In genomic region chr10:78456696-78457095, GRCm38 (mm10) we compare ENCODE assay signal across 13 mouse cellular contexts. TPM values are rescaled to one million over a fixed set of nuclear protein-coding genes. Genes with fewer than 3 reads are reported as not detected.
DNase-seq lines count a peak whose midpoint lies in the region; ATAC-seq and TF ChIP-seq lines count a peak whose summit lies in the region.
"Had no signal": no experiment of that assay in that cellular context is flagged by ENCODE, and none has a peak within 500 bp of the region (broad histone marks: within the 10 kb centered on the region; RNA-seq: fewer than 3 reads in every experiment).

No protein-coding gene starts in this region.

- H3K4me3 ChIP-seq in forebrain, postnatal 0 days (ENCODE audit: low read depth, low read length), result no peak overlapping the region
- H3K4me3 ChIP-seq in forebrain, embryonic 13.5 days, result no peak overlapping the region
- H3K4me3 ChIP-seq in midbrain, embryonic 13.5 days (replicated peaks), result no peak overlapping the region
- no peak overlapping the region for H3K4me3 ChIP-seq in midbrain, embryonic 11.5 days (ENCODE audit: low read depth, low read length)

- H3K9me3 ChIP-seq in forebrain, postnatal 0 days (ENCODE audit: low read length), result no peaks in the 10 kb centered on the region
- no peaks in the 10 kb centered on the region for H3K9me3 ChIP-seq in forebrain, embryonic 13.5 days (replicated peaks)
- H3K9me3 ChIP-seq in midbrain, embryonic 13.5 days, result no peaks in the 10 kb centered on the region
- H3K9me3 ChIP-seq in midbrain, embryonic 11.5 days (ENCODE audit: control insufficient read depth, low read length), result no peaks in the 10 kb centered on the region
- H3K9me3 ChIP-seq: G1E had no signal

- DNase-seq in forebrain, postnatal 0 days, result peak; percentile 14
- DNase-seq in layer of hippocampus, adult 11-12 months (ENCODE audit: low spot score), result peak; percentile 48
- no peak for DNase-seq in layer of hippocampus, postnatal 36 days
- DNase-seq in midbrain, embryonic 11.5 days (ENCODE audit: low spot score, missing footprints), result no peak
- DNase-seq in embryo, embryonic 9.5 days (ENCODE audit: extremely low spot score), result no peak
- DNase-seq: adrenal gland, postnatal 10 days; gastrocnemius, postnatal 36 days; liver; lung, postnatal 14 days; right cerebral cortex, postnatal 14 days had no signal

- no peak for ATAC-seq in forebrain, postnatal 0 days
- ATAC-seq in forebrain, embryonic 13.5 days, result no peak
- no peak for ATAC-seq in midbrain, embryonic 13.5 days
- no peak for ATAC-seq in midbrain, embryonic 11.5 days (ENCODE audit: low FRiP score)

- H3K27me3 ChIP-seq in forebrain, postnatal 0 days (ENCODE audit: insufficient read depth, low read length), result no peaks in the 10 kb centered on the region
- H3K27me3 ChIP-seq in forebrain, embryonic 13.5 days, result no peaks in the 10 kb centered on the region
- no peaks in the 10 kb centered on the region for H3K27me3 ChIP-seq in midbrain, embryonic 13.5 days
- H3K27me3 ChIP-seq in midbrain, embryonic 11.5 days (ENCODE audit: control insufficient read depth, insufficient read depth, low read length), result no peaks in the 10 kb centered on the region

- no peaks in the 10 kb centered on the region for H3K4me1 ChIP-seq in forebrain, postnatal 0 days (ENCODE audit: insufficient read depth)
- peaks cover 8% of the 10 kb centered on the region for H3K4me1 ChIP-seq in forebrain, embryonic 13.5 days
- peaks cover 27% of the 10 kb centered on the region for H3K4me1 ChIP-seq in midbrain, embryonic 13.5 days (replicated peaks)
- H3K4me1 ChIP-seq in midbrain, embryonic 11.5 days (ENCODE audit: control insufficient read depth, insufficient read depth, low read length), result peaks cover 13% of the 10 kb centered on the region

- no peak overlapping the region for H3K4me2 ChIP-seq in forebrain, postnatal 0 days (ENCODE audit: low read depth)
- H3K4me2 ChIP-seq in forebrain, embryonic 13.5 days, result no peak overlapping the region
- H3K4me2 ChIP-seq in midbrain, embryonic 13.5 days (replicated peaks), result no peak overlapping the region
- H3K4me2 ChIP-seq in midbrain, embryonic 11.5 days, result no peak overlapping the region

- H3K27ac ChIP-seq in forebrain, postnatal 0 days (ENCODE audit: low read depth, low read length), result no peak overlapping the region
- no peak overlapping the region for H3K27ac ChIP-seq in forebrain, embryonic 13.5 days
- peak overlapping the region; percentile 3; the same call in 1 of the 2 replicates for H3K27ac ChIP-seq in midbrain, embryonic 13.5 days
- no peak overlapping the region for H3K27ac ChIP-seq in midbrain, embryonic 11.5 days (ENCODE audit: low read depth, low read length)

- TF ChIP-seq CTCF in forebrain, postnatal 0 days (IDR thresholded peaks at IDR 0.05; ENCODE audit: low read depth), result no peak

- H3K36me3 ChIP-seq in forebrain, postnatal 0 days (ENCODE audit: insufficient read depth), result no peaks in the 10 kb centered on the region
- H3K36me3 ChIP-seq in forebrain, embryonic 13.5 days (ENCODE audit: poor library complexity, severe bottlenecking), result no peaks in the 10 kb centered on the region
- H3K36me3 ChIP-seq in midbrain, embryonic 13.5 days, result no peaks in the 10 kb centered on the region
- no peaks in the 10 kb centered on the region for H3K36me3 ChIP-seq in midbrain, embryonic 11.5 days (ENCODE audit: control insufficient read depth, insufficient read depth, low read length)

- WGBS in forebrain, postnatal 0 days, result 43% methylated on average over 13 of the region's 13 CpGs
- 79% methylated on average over 13 of the region's 13 CpGs for WGBS in forebrain, embryonic 13.5 days
- 63% methylated on average over 13 of the region's 13 CpGs for WGBS in midbrain, embryonic 13.5 days
- WGBS in midbrain, embryonic 11.5 days, result 94% methylated on average over 13 of the region's 13 CpGs

- 0 out of 2 replicates have a peak overlapping the region, but pooled peaks have one; percentile 6 for H3K9ac ChIP-seq in forebrain, postnatal 0 days
- no peak overlapping the region for H3K9ac ChIP-seq in forebrain, embryonic 13.5 days
- no peak overlapping the region for H3K9ac ChIP-seq in midbrain, embryonic 13.5 days (replicated peaks)
- H3K9ac ChIP-seq in midbrain, embryonic 11.5 days (ENCODE audit: low read length), result no peak overlapping the region

RNA-seq across cellular contexts. Expression of gene Pdxk, which starts 8.1 kb away (rescaled TPM):
- 30.5 and 43.6 TPM in 2 replicates for total RNA-seq in forebrain, postnatal 0 days (2014; rRNA removed)
- polyA plus RNA-seq in forebrain, postnatal 0 days (2015; fragmentation: Nextera tagmentation; extraction: Ambion mirVana), result 20.0 and 30.7 TPM in 2 replicates
- 7.3 and 10.1 TPM in 2 replicates for polyA plus RNA-seq in forebrain, embryonic 13.5 days (2015; fragmentation: Nextera tagmentation; extraction: Ambion mirVana)
- 100 to 1,000 TPM in 1 of 2 experiments, 10 to 100 TPM in 1; 93.3 to 102 TPM for total RNA-seq in layer of hippocampus, postnatal 36 days (2021)
- polyA plus RNA-seq in midbrain, embryonic 13.5 days (2015; fragmentation: Nextera tagmentation; extraction: Ambion mirVana), result 16.6 and 17.4 TPM in 2 replicates
- 6.2 and 6.4 TPM in 2 replicates for polyA plus RNA-seq in midbrain, embryonic 11.5 days (2014; fragmentation: Nextera tagmentation; extraction: Ambion mirVana)

RNA-seq across cellular contexts. Expression of gene Cstb, which starts 31.2 kb away (rescaled TPM):
- 55.2 and 59.0 TPM in 2 replicates for total RNA-seq in forebrain, postnatal 0 days (2014; rRNA removed)
- 147 and 190 TPM in 2 replicates for polyA plus RNA-seq in forebrain, postnatal 0 days (2015; fragmentation: Nextera tagmentation; extraction: Ambion mirVana)
- 91.7 and 116 TPM in 2 replicates for polyA plus RNA-seq in forebrain, embryonic 13.5 days (2015; fragmentation: Nextera tagmentation; extraction: Ambion mirVana)
- total RNA-seq in layer of hippocampus, postnatal 36 days (2021), result 10 to 100 TPM; 33.5 to 35.0 TPM
- 91.6 and 97.8 TPM in 2 replicates for polyA plus RNA-seq in midbrain, embryonic 13.5 days (2015; fragmentation: Nextera tagmentation; extraction: Ambion mirVana)
- polyA plus RNA-seq in midbrain, embryonic 11.5 days (2014; fragmentation: Nextera tagmentation; extraction: Ambion mirVana), result 109 and 115 TPM in 2 replicates

RNA-seq across cellular contexts. Expression of gene Rrp1, which starts 43.9 kb away (rescaled TPM):
- 256 TPM in 2 replicates for total RNA-seq in forebrain, postnatal 0 days (2014; rRNA removed)
- polyA plus RNA-seq in forebrain, postnatal 0 days (2015; fragmentation: Nextera tagmentation; extraction: Ambion mirVana), result 401 and 455 TPM in 2 replicates
- 354 and 366 TPM in 2 replicates for polyA plus RNA-seq in forebrain, embryonic 13.5 days (2015; fragmentation: Nextera tagmentation; extraction: Ambion mirVana)
- total RNA-seq in layer of hippocampus, postnatal 36 days (2021), result 100 to 1,000 TPM; 337 to 355 TPM
- polyA plus RNA-seq in midbrain, embryonic 13.5 days (2015; fragmentation: Nextera tagmentation; extraction: Ambion mirVana), result 363 and 377 TPM in 2 replicates
- polyA plus RNA-seq in midbrain, embryonic 11.5 days (2014; fragmentation: Nextera tagmentation; extraction: Ambion mirVana), result 223 and 244 TPM in 2 replicates

Comparison
In these comparisons a context has a peak if more than half of its experiments do, and no peak if none do; other contexts are left out.
1. DNase-seq: peak in forebrain, postnatal 0 days (single experiment) and layer of hippocampus, adult 11-12 months (single experiment); none in layer of hippocampus, postnatal 36 days (0 of 2), midbrain, embryonic 11.5 days (single experiment) and embryo, embryonic 9.5 days (single experiment).